Mouse (Mus musculus) limb, embryonic 13.5 days (tissue): ENCODE measurements around the gene Mmrn2. TPM values are rescaled to one million over a fixed set of nuclear protein-coding genes. Genes with fewer than 3 reads are reported as not detected.

Experiments used
- ATAC-seq: fragments of 200-750 bp; cut with Nextera tagmentation; 2 replicates; pipeline ENCODE4 v1.8.0; 2017; ENCODE audit warnings: low read depth, moderate number of reproducible peaks, moderate TSS enrichment; ENCODE audit not compliant: low FRiP score
- H3K27ac ChIP-seq: fragments of 300-500 bp; sonication (generic); 2 replicates; pipeline ENCODE4 v1.5.1; 2015; ENCODE audit warnings: inconsistent platforms, mild to moderate bottlenecking, moderate library complexity
- H3K27me3 ChIP-seq: fragments of 300-500 bp; sonication (generic); 2 replicates; pipeline ENCODE4 v1.6.1; 2015; ENCODE audit warnings: mild to moderate bottlenecking, inconsistent platforms
- H3K36me3 ChIP-seq: fragments of 300-500 bp; sonication (generic); 2 replicates; pipeline ENCODE4 v1.6.1; 2015; ENCODE audit warnings: inconsistent platforms, mild to moderate bottlenecking, moderate library complexity
- H3K4me1 ChIP-seq: fragments of 300-500 bp; sonication (generic); 2 replicates; pipeline ENCODE4 v1.6.1; 2015; ENCODE audit warnings: inconsistent platforms
- H3K4me2 ChIP-seq: fragments of 300-500 bp; sonication (generic); replicated peaks from 2 replicates; pipeline ENCODE4 v1.6.1; 2015; ENCODE audit warnings: inconsistent platforms, mild to moderate bottlenecking, moderate library complexity
- H3K4me3 ChIP-seq: fragments of 300-500 bp; sonication (generic); 2 replicates; pipeline ENCODE4 v1.5.1; 2015; ENCODE audit warnings: moderate library complexity, mild to moderate bottlenecking, inconsistent platforms
- H3K9ac ChIP-seq: fragments of 300-500 bp; sonication (generic); 2 replicates; pipeline ENCODE4 v1.6.1; 2015; ENCODE audit warnings: mild to moderate bottlenecking, inconsistent platforms
- H3K9me3 ChIP-seq: fragments of 300-500 bp; sonication (generic); 2 replicates; pipeline ENCODE4 v1.6.1; 2016; ENCODE audit warnings: inconsistent platforms
- WGBS: fragments of 180-500 bp; shearing (Covaris S2); methylation state at CpG from one replicate; pipeline ENCODE4 v1.1.7; 2015; 5-methylcytosine and 5-hydroxymethylcytosine counted together
- polyA plus RNA-seq: library from polyadenylated mRNA; unstranded; fragments of >200 nt; fragmentation: Nextera tagmentation; extraction: Ambion mirVana; gene quantifications from 2 replicates; pipeline ENCODE4 v1.2.1, GENCODE M21; 2015

Mmrn2 gene
- polyA plus RNA-seq: 8.6 and 8.8 TPM in 2 replicates

DNA sequence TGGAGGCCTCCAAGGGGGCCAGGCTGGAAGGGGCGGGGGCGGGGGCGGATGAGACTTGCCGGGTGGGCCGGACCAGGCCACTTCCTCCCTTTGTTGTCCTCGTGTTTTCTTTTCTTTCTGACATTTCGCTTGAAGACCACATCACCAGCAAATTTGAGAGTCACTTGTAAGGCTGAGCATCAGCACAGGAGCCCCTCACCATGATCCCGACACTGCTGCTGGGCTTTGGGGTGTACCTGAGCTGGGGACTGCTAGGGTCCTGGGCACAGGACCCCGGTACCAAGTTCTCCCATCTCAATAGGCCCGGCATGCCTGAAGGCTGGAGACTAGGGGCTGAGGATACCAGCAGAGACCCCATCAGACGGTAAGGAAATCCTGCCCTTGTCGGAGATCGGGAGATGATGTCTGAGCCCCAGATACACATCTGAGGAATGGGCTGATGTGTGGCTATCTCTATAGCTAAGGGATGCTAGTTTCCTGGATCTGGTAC lies at the start of gene Mmrn2:
Mmrn2 (plus strand) TSS at position 51 of the 490 bp plus-strand sequence.
- peak within 1 kb of the TSS; percentile 11 for H3K4me3 ChIP-seq

DNA sequence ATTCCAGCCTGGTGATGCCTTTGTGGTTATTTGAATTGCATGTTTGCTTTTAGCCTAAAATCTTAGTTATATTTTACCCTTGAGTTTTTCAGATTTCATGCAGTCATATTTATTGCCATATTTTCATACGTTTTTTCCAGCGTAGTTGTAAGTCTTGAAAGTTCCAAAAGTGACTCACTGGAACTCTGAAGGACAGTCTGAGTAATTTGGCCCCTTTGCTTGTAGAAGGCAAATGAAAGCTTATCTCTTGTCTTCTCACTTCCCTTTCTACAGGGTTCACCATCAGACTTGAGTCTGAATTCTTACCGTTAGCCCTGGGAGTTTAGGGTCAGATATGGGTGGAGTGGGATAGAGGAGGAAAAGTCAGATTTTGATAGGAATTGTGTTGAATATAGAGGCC lies 48.7 kb upstream of the Mmrn2 start:
- ATAC-seq: no peak
- Histone ChIP-seq H3K36me3 (peaks cover 66% of the 10 kb centered on the region), H3K27me3 (no peaks in the 10 kb centered on the region), H3K4me3 (no peak overlapping the region), H3K9ac (no peak overlapping the region), H3K9me3 (no peaks in the 10 kb centered on the region), H3K27ac (no peak overlapping the region), H3K4me2 (no peak overlapping the region), H3K4me1 (no peaks in the 10 kb centered on the region)
- WGBS: 90% methylated on average over 3 of the region's 3 CpGs

More for the DNA sequence above, at the start of gene Mmrn2:
- WGBS: 81% methylated on average over 13 of the region's 13 CpGs
- peak within 1 kb of the TSS; percentile 25; the same call in 1 of the 2 replicates for H3K9ac ChIP-seq
- no peaks in the 10 kb centered on the region for H3K27me3 ChIP-seq
- ATAC-seq: no peak
- H3K9me3 ChIP-seq: no peaks in the 10 kb centered on the region
- peaks cover 40% of the 10 kb centered on the region for H3K4me1 ChIP-seq
- peak within 1 kb of the TSS; percentile 21; the same call in 1 of the 2 replicates for H3K4me2 ChIP-seq
- no peak within 1 kb of the TSS; the same call in 1 of the 2 replicates for H3K27ac ChIP-seq
- no peaks in the 10 kb centered on the region for H3K36me3 ChIP-seq

DNA sequence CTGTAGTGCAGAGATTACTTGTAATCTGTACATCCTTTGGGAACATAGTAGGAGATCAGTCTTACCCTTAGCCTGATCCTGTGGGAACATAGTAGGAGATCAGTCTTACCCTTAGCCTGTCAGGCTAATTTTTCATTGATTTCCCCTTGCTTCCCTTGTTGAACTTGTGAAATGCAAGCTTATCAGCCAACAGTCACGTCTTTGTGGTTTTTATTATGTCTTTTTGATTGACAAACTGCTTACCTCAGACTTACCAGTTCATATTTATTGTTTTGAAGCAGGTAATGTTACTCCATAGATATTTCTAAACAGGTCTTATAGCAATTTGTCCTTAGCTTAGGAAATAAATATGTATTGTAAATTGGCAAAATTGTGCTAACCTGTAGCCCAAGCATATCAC lies 47.6 kb upstream of the Mmrn2 start:
- H3K36me3 ChIP-seq: peaks cover 72% of the 10 kb centered on the region
- WGBS: 84% methylated on average over 1 of the region's 1 CpGs
- no peaks in the 10 kb centered on the region for H3K9me3 ChIP-seq
- H3K4me3 ChIP-seq: no peak overlapping the region
- no peak overlapping the region for H3K27ac ChIP-seq
- no peaks in the 10 kb centered on the region for H3K27me3 ChIP-seq
- H3K4me2 ChIP-seq: no peak overlapping the region
- no peak overlapping the region for H3K9ac ChIP-seq
- H3K4me1 ChIP-seq: no peaks in the 10 kb centered on the region
- ATAC-seq: no peak

DNA sequence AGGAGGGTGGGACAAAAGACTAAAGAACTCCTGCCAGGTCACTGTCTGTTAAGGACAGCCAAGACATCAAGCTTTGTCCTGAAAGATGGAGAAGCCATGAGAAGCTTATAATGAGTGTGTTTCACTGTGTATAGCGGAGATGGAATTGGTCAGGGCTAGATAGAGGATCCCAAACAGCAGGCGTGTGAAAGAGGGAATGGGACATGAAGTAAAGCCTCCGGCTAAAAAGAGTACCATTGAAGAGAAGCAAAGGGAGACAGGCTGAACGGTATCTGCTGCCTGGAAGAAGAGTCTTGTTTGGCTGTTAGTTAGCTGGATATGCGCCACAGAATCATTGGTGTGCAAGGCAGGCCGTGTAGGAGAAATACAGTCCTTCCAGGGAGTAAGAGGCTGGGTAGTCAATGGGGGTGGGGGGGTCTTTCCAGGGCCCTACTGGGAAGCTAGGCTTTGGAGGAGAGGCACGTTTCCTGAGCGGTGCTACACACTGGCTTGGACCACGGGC lies 44.6 kb upstream of the Mmrn2 start:
- H3K27me3 ChIP-seq: no peaks in the 10 kb centered on the region
- no peaks in the 10 kb centered on the region for H3K4me1 ChIP-seq
- no peak overlapping the region for H3K4me2 ChIP-seq
- ATAC-seq: no peak
- H3K9me3 ChIP-seq: no peaks in the 10 kb centered on the region
- WGBS: 92% methylated on average over 9 of the region's 9 CpGs
- no peak overlapping the region for H3K9ac ChIP-seq
- no peak overlapping the region for H3K27ac ChIP-seq
- no peak overlapping the region for H3K4me3 ChIP-seq
- H3K36me3 ChIP-seq: peaks cover 75% of the 10 kb centered on the region

DNA sequence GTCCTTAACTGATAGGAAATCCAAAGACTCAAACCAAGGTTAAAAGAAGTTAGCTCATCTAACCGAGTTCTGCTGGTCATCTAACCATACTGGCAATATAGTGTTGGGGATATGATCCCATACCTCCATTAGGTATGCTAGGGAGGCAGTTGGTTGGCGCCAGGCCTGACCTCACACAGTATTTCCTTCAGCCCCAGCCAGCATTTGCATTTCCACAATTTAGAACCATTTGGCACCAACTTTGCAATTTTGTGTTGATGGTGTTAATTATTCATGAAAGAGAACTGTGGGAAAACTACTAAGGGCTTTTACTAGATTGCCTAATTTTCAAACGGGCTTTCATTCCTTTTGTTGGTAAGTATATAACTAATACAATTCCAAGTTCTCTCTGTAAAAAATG lies 43.4 kb upstream of the Mmrn2 start:
- WGBS: 75% methylated on average over 3 of the region's 3 CpGs
- H3K9ac ChIP-seq: no peak overlapping the region
- H3K27ac ChIP-seq: no peak overlapping the region
- ATAC-seq: no peak
- no peaks in the 10 kb centered on the region for H3K27me3 ChIP-seq
- H3K9me3 ChIP-seq: no peaks in the 10 kb centered on the region
- no peak overlapping the region for H3K4me3 ChIP-seq
- peaks cover 79% of the 10 kb centered on the region for H3K36me3 ChIP-seq
- no peaks in the 10 kb centered on the region for H3K4me1 ChIP-seq
- no peak overlapping the region for H3K4me2 ChIP-seq

DNA sequence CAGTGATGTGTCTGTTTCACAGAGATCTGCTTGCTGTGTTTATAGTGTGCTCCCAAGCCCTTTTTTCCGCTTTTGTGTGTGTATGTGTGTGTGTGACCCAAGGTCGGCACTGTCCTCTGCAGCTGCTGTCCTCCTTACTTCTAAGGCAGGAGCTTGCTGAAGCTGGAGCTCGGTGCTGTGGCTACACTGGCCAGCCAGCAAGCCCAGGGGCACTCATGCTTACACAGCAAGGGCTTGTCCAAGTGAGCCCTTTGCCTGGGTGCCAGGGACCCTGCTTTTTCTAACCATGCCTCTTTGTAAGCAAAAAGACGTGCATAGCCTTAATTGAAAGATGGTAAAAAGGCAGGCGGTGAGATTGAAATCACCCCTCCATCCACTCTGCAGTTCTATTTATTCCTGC lies 42.8 kb upstream of the Mmrn2 start:
- Histone ChIP-seq H3K27ac (no peak overlapping the region), H3K9me3 (no peaks in the 10 kb centered on the region), H3K27me3 (no peaks in the 10 kb centered on the region), H3K4me1 (no peaks in the 10 kb centered on the region), H3K9ac (no peak overlapping the region), H3K36me3 (peaks cover 82% of the 10 kb centered on the region), H3K4me3 (no peak overlapping the region), H3K4me2 (no peak overlapping the region)
- 88% methylated on average over 5 of the region's 5 CpGs for WGBS
- no peak for ATAC-seq

DNA sequence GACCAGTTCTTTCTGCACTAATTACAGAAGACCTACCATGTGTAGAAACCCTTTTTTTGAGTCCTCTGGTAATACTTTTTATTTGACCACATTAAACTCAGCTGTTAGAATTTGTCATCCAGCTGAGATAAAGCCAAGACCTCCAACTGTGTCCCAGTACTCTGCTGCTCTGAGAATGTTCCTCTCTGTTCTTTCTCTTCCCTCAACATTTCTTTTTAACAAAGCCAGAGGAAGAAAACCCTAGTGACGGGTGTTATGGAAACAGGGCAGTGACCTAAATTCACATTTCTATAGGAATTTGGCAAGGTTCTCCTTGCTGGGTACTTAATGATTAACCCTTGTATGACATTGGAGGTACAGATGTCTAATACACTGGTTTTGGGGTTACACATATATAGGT lies 35.8 kb upstream of the Mmrn2 start:
- Histone ChIP-seq H3K4me1 (no peaks in the 10 kb centered on the region), H3K27ac (no peak overlapping the region), H3K9me3 (no peaks in the 10 kb centered on the region), H3K4me2 (no peak overlapping the region), H3K27me3 (no peaks in the 10 kb centered on the region), H3K4me3 (no peak overlapping the region), H3K9ac (no peak overlapping the region), H3K36me3 (peaks cover 90% of the 10 kb centered on the region)
- ATAC-seq: no peak
- WGBS: 79% methylated on average over 1 of the region's 1 CpGs

DNA sequence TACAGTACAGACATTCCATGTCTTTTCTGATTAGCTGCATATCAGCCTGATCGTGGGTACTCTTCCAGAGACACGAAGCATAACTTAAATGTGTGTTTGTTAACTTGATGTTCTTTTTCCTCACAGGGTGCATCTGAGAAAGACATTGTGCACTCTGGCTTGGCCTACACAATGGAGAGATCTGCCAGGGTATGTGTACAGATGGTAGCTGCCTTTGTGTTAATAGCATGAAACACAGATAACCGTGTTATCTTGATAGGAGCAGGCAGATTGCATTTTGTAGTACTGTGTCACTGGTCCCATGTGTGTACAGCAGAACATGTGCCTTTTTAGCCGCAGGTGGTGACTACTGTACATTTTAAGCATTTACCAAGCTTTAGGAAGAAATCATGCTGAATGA lies 33.3 kb upstream of the Mmrn2 start:
- no peak overlapping the region for H3K4me3 ChIP-seq
- peaks cover 67% of the 10 kb centered on the region for H3K36me3 ChIP-seq
- no peak overlapping the region for H3K4me2 ChIP-seq
- no peak for ATAC-seq
- no peak overlapping the region for H3K27ac ChIP-seq
- H3K4me1 ChIP-seq: no peaks in the 10 kb centered on the region
- no peak overlapping the region for H3K9ac ChIP-seq
- no peaks in the 10 kb centered on the region for H3K9me3 ChIP-seq
- no peaks in the 10 kb centered on the region for H3K27me3 ChIP-seq
- 91% methylated on average over 4 of the region's 4 CpGs for WGBS

DNA sequence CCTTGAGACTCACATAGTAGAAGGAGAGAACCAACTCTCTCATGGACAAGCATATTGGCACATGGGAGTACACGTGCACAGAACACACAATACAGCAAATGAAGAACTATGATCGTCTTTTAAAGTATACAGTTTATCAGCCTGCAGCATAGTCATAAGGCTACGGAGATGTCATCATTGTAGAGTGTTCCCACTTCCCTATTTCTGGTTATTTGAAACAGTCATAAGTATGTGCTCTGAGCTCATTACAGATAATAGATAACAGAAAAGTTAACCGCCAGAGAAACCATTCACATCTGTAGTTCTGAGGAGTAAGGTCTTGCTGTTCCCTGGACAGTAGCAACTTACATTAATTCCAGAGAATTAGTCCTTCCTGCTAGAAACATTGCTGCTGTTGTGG lies 32.2 kb upstream of the Mmrn2 start:
- Histone ChIP-seq H3K9me3 (no peaks in the 10 kb centered on the region), H3K36me3 (peaks cover 56% of the 10 kb centered on the region)

DNA sequence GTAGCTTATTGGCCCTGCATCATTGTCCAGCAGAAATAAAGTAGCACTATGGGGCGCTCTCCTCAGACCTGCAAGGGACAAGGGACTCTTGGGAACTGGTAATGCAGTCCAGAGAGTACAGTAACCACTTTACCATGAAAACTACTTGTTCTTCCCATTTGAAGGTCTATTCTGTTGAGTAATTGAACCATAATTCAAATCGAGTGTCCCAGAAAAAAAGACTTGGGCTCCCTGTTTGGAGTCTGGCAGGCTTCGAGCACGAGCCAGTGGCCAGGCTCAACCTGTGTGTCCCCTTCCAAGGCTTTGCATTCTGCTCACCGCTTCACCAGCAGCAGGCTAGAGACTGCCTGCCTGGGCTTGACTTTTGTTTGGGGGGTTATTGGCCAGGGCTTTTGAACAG lies 30.9 kb upstream of the Mmrn2 start:
- no peak overlapping the region for H3K4me2 ChIP-seq
- no peak overlapping the region for H3K9ac ChIP-seq
- no peaks in the 10 kb centered on the region for H3K27me3 ChIP-seq
- H3K27ac ChIP-seq: no peak overlapping the region; the same call in 1 of the 2 replicates
- no peaks in the 10 kb centered on the region for H3K4me1 ChIP-seq
- ATAC-seq: no peak
- 87% methylated on average over 5 of the region's 5 CpGs for WGBS
- H3K36me3 ChIP-seq: peaks cover 44% of the 10 kb centered on the region
- no peaks in the 10 kb centered on the region for H3K9me3 ChIP-seq
- H3K4me3 ChIP-seq: no peak overlapping the region

More for the DNA sequence above, 32.2 kb upstream of the Mmrn2 start:
- WGBS: 89% methylated on average over 4 of the region's 4 CpGs
- no peak overlapping the region for H3K9ac ChIP-seq
- no peak for ATAC-seq
- H3K4me2 ChIP-seq: no peak overlapping the region
- H3K4me1 ChIP-seq: no peaks in the 10 kb centered on the region
- H3K4me3 ChIP-seq: no peak overlapping the region
- no peaks in the 10 kb centered on the region for H3K27me3 ChIP-seq
- no peak overlapping the region for H3K27ac ChIP-seq

DNA sequence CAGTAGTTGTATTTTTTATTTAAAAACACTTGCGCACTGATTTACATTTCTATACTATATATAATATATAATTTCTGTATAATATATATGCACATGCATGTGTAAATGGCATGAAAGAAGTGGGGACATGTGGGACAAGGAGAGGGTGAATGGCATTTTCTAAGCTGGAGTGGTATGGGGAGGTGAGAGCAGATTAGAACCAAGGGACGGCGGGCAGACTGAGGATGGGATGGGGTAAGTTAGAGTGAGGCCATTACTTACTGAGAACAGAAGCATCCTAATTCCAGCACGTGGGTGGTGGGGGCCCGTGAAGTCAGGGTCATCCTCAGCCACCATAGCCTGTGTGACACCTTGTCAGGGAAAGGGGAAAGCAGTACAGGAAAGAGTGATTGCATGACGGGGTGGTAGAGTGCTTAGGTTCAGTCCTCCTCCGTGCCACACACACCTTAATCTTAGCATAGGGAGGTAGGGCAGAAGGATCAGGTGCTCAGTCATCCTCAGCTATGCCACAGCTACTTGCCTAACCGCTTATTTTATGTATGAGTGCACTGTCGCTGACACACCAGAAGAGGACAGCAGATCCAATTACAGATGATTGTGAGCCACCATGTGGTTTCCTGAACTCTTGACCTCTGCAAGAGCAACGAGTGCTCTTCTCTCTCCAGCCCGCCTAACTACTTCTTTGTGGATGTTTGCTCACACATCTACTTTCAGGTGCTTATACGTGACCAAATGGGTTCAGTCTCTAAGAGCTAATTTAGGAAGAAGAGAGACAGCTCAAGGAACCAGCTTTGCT lies 29.3 kb upstream of the Mmrn2 start:
- Histone ChIP-seq H3K4me3 (no peak overlapping the region), H3K27ac (no peak overlapping the region), H3K4me1 (no peaks in the 10 kb centered on the region), H3K9me3 (no peaks in the 10 kb centered on the region), H3K27me3 (no peaks in the 10 kb centered on the region), H3K9ac (no peak overlapping the region), H3K4me2 (no peak overlapping the region), H3K36me3 (peaks cover 31% of the 10 kb centered on the region)
- 58% methylated on average over 12 of the region's 12 CpGs for WGBS
- no peak for ATAC-seq

DNA sequence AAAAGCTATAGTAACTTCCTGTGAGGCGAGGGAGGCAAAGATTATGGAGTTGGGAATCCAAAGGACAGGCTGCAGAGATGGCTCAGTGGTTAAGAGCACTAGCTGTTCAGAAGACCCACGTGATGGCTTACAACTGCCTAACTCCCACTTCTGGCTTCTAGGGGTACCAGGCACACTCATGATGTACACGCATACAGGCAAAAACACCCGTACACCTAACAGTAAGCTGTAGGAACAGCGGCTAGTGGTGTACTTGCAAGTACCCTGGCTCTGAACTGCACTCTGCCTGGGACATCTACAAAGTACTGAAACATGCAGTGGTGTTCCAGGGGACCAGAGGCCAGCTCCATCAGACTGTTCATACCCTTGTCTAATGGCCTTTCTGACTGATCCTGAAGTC lies 28.2 kb upstream of the Mmrn2 start:
- ATAC-seq: no peak
- WGBS: 92% methylated on average over 5 of the region's 5 CpGs

More for the DNA sequence above, 28.2 kb upstream of the Mmrn2 start:
- Histone ChIP-seq H3K9ac (no peak overlapping the region), H3K27ac (no peak overlapping the region), H3K36me3 (peaks cover 20% of the 10 kb centered on the region), H3K4me1 (no peaks in the 10 kb centered on the region), H3K4me3 (no peak overlapping the region), H3K4me2 (no peak overlapping the region), H3K27me3 (no peaks in the 10 kb centered on the region), H3K9me3 (no peaks in the 10 kb centered on the region)
